Mouse (Mus musculus): ENCODE results near the gene Kazn.

- TF ChIP-seq CHD2 (IDR thresholded peaks at IDR 0.05; ENCODE audit: low read depth, low read length) (no peak), ZNF384 (IDR thresholded peaks at IDR 0.05; ENCODE audit: low read depth, low read length) (no peak), ZC3H11A (IDR thresholded peaks at IDR 0.05; ENCODE audit: borderline replicate concordance, low read depth, low read length) (no peak), MAFK (IDR thresholded peaks at IDR 0.05; ENCODE audit: insufficient read depth, low read depth, low read length) (no peak)
These were observed 90.0 kb downstream of the Kazn start for GRCm38 (mm10) chr4:142149202-142149601.

All from ES-E14 (cell line).